Mouse (Mus musculus) liver, embryonic 12.5 days (tissue): ENCODE results near the gene Wbp4. TPM values are rescaled to one million over a fixed set of nuclear protein-coding genes. Genes with fewer than 3 reads are reported as not detected.
A peak's percentile ranks its signal among the peaks of the same experiment; 100 is the strongest.

Experiments
- ATAC-seq: fragments of 200-750 bp; cut with Nextera tagmentation; 2 replicates; pipeline ENCODE4 v1.8.0; 2017; ENCODE audit warnings: moderate number of reproducible peaks, mild to moderate bottlenecking, moderate library complexity
- H3K27ac ChIP-seq: fragments of 300-500 bp; sonication (generic); 2 replicates; pipeline ENCODE4 v1.5.1; 2016; ENCODE audit warnings: mild to moderate bottlenecking
- H3K27me3 ChIP-seq: fragments of 300-500 bp; sonication (generic); replicated peaks from 2 replicates; pipeline ENCODE4 v1.6.1; 2016; ENCODE audit warnings: mild to moderate bottlenecking, moderate library complexity
- H3K36me3 ChIP-seq: fragments of 300-500 bp; sonication (generic); 2 replicates; pipeline ENCODE4 v1.6.1; 2016; ENCODE audit warnings: mild to moderate bottlenecking, moderate library complexity
- H3K4me1 ChIP-seq: fragments of 300-500 bp; sonication (generic); 2 replicates; pipeline ENCODE4 v1.6.1; 2016
- H3K4me2 ChIP-seq: fragments of 300-500 bp; sonication (generic); 2 replicates; pipeline ENCODE4 v1.6.1; 2016; ENCODE audit warnings: mild to moderate bottlenecking, moderate library complexity
- H3K4me3 ChIP-seq: fragments of 300-500 bp; sonication (generic); 2 replicates; pipeline ENCODE4 v1.5.1; 2016; ENCODE audit warnings: mild to moderate bottlenecking, moderate library complexity
- H3K9ac ChIP-seq: fragments of 300-500 bp; sonication (generic); 2 replicates; pipeline ENCODE4 v1.6.1; 2016; ENCODE audit warnings: mild to moderate bottlenecking, moderate library complexity
- H3K9me3 ChIP-seq: fragments of 300-500 bp; sonication (generic); replicated peaks from 2 replicates; pipeline ENCODE4 v1.6.1; 2016; ENCODE audit warnings: mild to moderate bottlenecking, moderate library complexity
- WGBS: fragments of 180-500 bp; shearing (Covaris S2); methylation state at CpG from one replicate; pipeline ENCODE4 v1.1.7; 2016; ENCODE audit not compliant: insufficient replicate concordance; 5-methylcytosine and 5-hydroxymethylcytosine counted together
- polyA plus RNA-seq: library from polyadenylated mRNA; unstranded; fragments of >200 nt; fragmentation: Nextera tagmentation; extraction: Ambion mirVana; gene quantifications from 2 replicates; pipeline ENCODE4 v1.2.1, GENCODE M21; 2016

The Wbp4 gene
- polyA plus RNA-seq, 1 experiment from 2014 or later, result 23.5 TPM

- Histone ChIP-seq H3K4me3 (peak overlapping the region; percentile 28), H3K9ac (peak overlapping the region; percentile 61)
- WGBS, result 50% methylated on average over 19 of the region's 19 CpGs
Observed at GRCm38 (mm10) chr14:79518761-79519662, 37.7 kb upstream of the Wbp4 start.

GRCm38 (mm10) chr14:79518123-79518522, 36.8 kb upstream of the Wbp4 start:
- ATAC-seq, result no peak
- Histone ChIP-seq H3K9ac (peak overlapping the region; percentile 61; the same call in 1 of the 2 replicates), H3K27ac (0 out of 2 replicates have a peak overlapping the region, but pooled peaks have one; percentile 67), H3K4me3 (peak overlapping the region; percentile 28), H3K36me3 (no peaks in the 10 kb centered on the region), H3K4me1 (peaks cover 87% of the 10 kb centered on the region), H3K4me2 (peak overlapping the region; percentile 61), H3K27me3 (no peaks in the 10 kb centered on the region), H3K9me3 (no peaks in the 10 kb centered on the region)
- 65% methylated on average over 2 of the region's 2 CpGs for WGBS

More at GRCm38 (mm10) chr14:79518761-79519662, 37.7 kb upstream of the Wbp4 start:
- ATAC-seq, result no peak
- H3K4me2 ChIP-seq, result peak overlapping the region; percentile 61
- H3K27me3 ChIP-seq, result no peaks in the 10 kb centered on the region
- H3K36me3 ChIP-seq, result no peaks in the 10 kb centered on the region
- no peaks in the 10 kb centered on the region for H3K9me3 ChIP-seq
- H3K27ac ChIP-seq, result peak overlapping the region; percentile 67
- peaks cover 85% of the 10 kb centered on the region for H3K4me1 ChIP-seq

- Histone ChIP-seq H3K27ac (peak overlapping the region; percentile 59), H3K36me3 (no peaks in the 10 kb centered on the region), H3K4me2 (peak overlapping the region; percentile 65), H3K4me1 (peaks cover 83% of the 10 kb centered on the region), H3K4me3 (peak overlapping the region; percentile 46), H3K9me3 (no peaks in the 10 kb centered on the region), H3K9ac (peak overlapping the region; percentile 62), H3K27me3 (no peaks in the 10 kb centered on the region)
- WGBS, result 68% methylated on average over 8 of the region's 8 CpGs
- no peak for ATAC-seq
Observed at GRCm38 (mm10) chr14:79517185-79517740, 35.9 kb upstream of the Wbp4 start.

- ATAC-seq, result no peak
- H3K4me1 ChIP-seq, result peaks cover 83% of the 10 kb centered on the region
- H3K9ac ChIP-seq, result peak overlapping the region; percentile 62
Observed at GRCm38 (mm10) chr14:79516751-79517150, 35.4 kb upstream of the Wbp4 start.

GRCm38 (mm10) chr14:79516243-79516610, 34.9 kb upstream of the Wbp4 start:
- H3K27me3 ChIP-seq, result no peaks in the 10 kb centered on the region
- H3K9me3 ChIP-seq, result no peaks in the 10 kb centered on the region
- H3K4me1 ChIP-seq, result peaks cover 83% of the 10 kb centered on the region
- peak overlapping the region; percentile 65 for H3K4me2 ChIP-seq
- H3K4me3 ChIP-seq, result peak overlapping the region; percentile 46
- WGBS, result 47% methylated on average over 5 of the region's 5 CpGs
- H3K36me3 ChIP-seq, result no peaks in the 10 kb centered on the region
- peak overlapping the region; percentile 43 for H3K27ac ChIP-seq
- no peak for ATAC-seq
- H3K9ac ChIP-seq, result peak overlapping the region; percentile 62

More at GRCm38 (mm10) chr14:79516751-79517150, 35.4 kb upstream of the Wbp4 start:
- H3K9me3 ChIP-seq, result no peaks in the 10 kb centered on the region
- peak overlapping the region; percentile 59 for H3K27ac ChIP-seq
- H3K36me3 ChIP-seq, result no peaks in the 10 kb centered on the region
- H3K27me3 ChIP-seq, result no peaks in the 10 kb centered on the region
- H3K4me3 ChIP-seq, result peak overlapping the region; percentile 46
- 39% methylated on average over 2 of the region's 2 CpGs for WGBS
- peak overlapping the region; percentile 65 for H3K4me2 ChIP-seq

GRCm38 (mm10) chr14:79515511-79516242, 34.4 kb upstream of the Wbp4 start:
- peak; percentile 66 for ATAC-seq
- H3K4me3 ChIP-seq, result peak overlapping the region; percentile 46
- H3K36me3 ChIP-seq, result no peaks in the 10 kb centered on the region
- H3K4me1 ChIP-seq, result peaks cover 83% of the 10 kb centered on the region
- no peaks in the 10 kb centered on the region for H3K27me3 ChIP-seq
- H3K9me3 ChIP-seq, result no peaks in the 10 kb centered on the region
- H3K4me2 ChIP-seq, result peak overlapping the region; percentile 65
- peak overlapping the region; percentile 43 for H3K27ac ChIP-seq
- 33% methylated on average over 8 of the region's 8 CpGs for WGBS
- H3K9ac ChIP-seq, result peak overlapping the region; percentile 62

GRCm38 (mm10) chr14:79515100-79515499, 33.8 kb upstream of the Wbp4 start:
- H3K27me3 ChIP-seq, result no peaks in the 10 kb centered on the region
- no peaks in the 10 kb centered on the region for H3K36me3 ChIP-seq
- H3K4me3 ChIP-seq, result peak overlapping the region; percentile 46
- WGBS, result 27% methylated on average over 8 of the region's 8 CpGs
- peak overlapping the region; percentile 65 for H3K4me2 ChIP-seq
- H3K4me1 ChIP-seq, result peaks cover 86% of the 10 kb centered on the region
- no peaks in the 10 kb centered on the region for H3K9me3 ChIP-seq
- peak; percentile 57; the same call in 1 of the 2 replicates for ATAC-seq
- peak overlapping the region; percentile 62 for H3K9ac ChIP-seq
- H3K27ac ChIP-seq, result peak overlapping the region; percentile 43

GRCm38 (mm10) chr14:79513951-79514350, 32.6 kb upstream of the Wbp4 start:
- H3K4me2 ChIP-seq, result no peak overlapping the region
- no peak overlapping the region for H3K4me3 ChIP-seq
- H3K27me3 ChIP-seq, result no peaks in the 10 kb centered on the region
- no peak overlapping the region for H3K27ac ChIP-seq
- 69% methylated on average over 2 of the region's 2 CpGs for WGBS
- H3K9ac ChIP-seq, result no peak overlapping the region
- peaks cover 86% of the 10 kb centered on the region for H3K4me1 ChIP-seq
- H3K36me3 ChIP-seq, result no peaks in the 10 kb centered on the region
- H3K9me3 ChIP-seq, result no peaks in the 10 kb centered on the region
- ATAC-seq, result no peak

GRCm38 (mm10) chr14:79511521-79511920, 30.2 kb upstream of the Wbp4 start:
- ATAC-seq, result no peak
- WGBS, result 39% methylated on average over 1 of the region's 1 CpGs
- Histone ChIP-seq H3K9me3 (no peaks in the 10 kb centered on the region), H3K27ac (0 out of 2 replicates have a peak overlapping the region, but pooled peaks have one; percentile 1), H3K36me3 (no peaks in the 10 kb centered on the region), H3K4me1 (peaks cover 90% of the 10 kb centered on the region), H3K27me3 (no peaks in the 10 kb centered on the region), H3K9ac (no peak overlapping the region), H3K4me3 (no peak overlapping the region), H3K4me2 (no peak overlapping the region)

GRCm38 (mm10) chr14:79508662-79509305, 27.5 kb upstream of the Wbp4 start:
- Histone ChIP-seq H3K9me3 (no peaks in the 10 kb centered on the region), H3K27ac (peak overlapping the region; percentile 67), H3K9ac (0 out of 2 replicates have a peak overlapping the region, but pooled peaks have one; percentile 9), H3K4me1 (peaks cover 90% of the 10 kb centered on the region), H3K4me3 (no peak overlapping the region), H3K36me3 (no peaks in the 10 kb centered on the region), H3K4me2 (no peak overlapping the region), H3K27me3 (no peaks in the 10 kb centered on the region)
- 67% methylated on average over 9 of the region's 9 CpGs for WGBS
- no peak for ATAC-seq

GRCm38 (mm10) chr14:79507846-79508245, 26.5 kb upstream of the Wbp4 start:
- H3K4me2 ChIP-seq, result no peak overlapping the region
- no peak overlapping the region for H3K4me3 ChIP-seq
- peaks cover 90% of the 10 kb centered on the region for H3K4me1 ChIP-seq
- H3K27ac ChIP-seq, result peak overlapping the region; percentile 67
- WGBS, result 73% methylated on average over 1 of the region's 1 CpGs
- H3K9me3 ChIP-seq, result no peaks in the 10 kb centered on the region
- no peaks in the 10 kb centered on the region for H3K27me3 ChIP-seq
- H3K36me3 ChIP-seq, result no peaks in the 10 kb centered on the region
- H3K9ac ChIP-seq, result no peak overlapping the region
- ATAC-seq, result no peak
